Comparison of ENCODE assay signal across 13 mouse cellular contexts in genomic region chr19:45422276-45422675, GRCm38 (mm10). TPM values are rescaled to one million over a fixed set of nuclear protein-coding genes. Genes with fewer than 3 reads are reported as not detected.
DNase-seq lines count a peak whose midpoint lies in the region; ATAC-seq lines count a peak whose summit lies in the region.
"Had no signal": no experiment of that assay in that cellular context is flagged by ENCODE, and none has a peak within 500 bp of the region (broad histone marks: within the 10 kb centered on the region; RNA-seq: fewer than 3 reads in every experiment).

No protein-coding gene starts in this region.

- intact Hi-C loops in left cerebral cortex, postnatal 10 days (cut with DNase I) = no loop called here
- intact Hi-C loops in left cerebral cortex, postnatal 4 days (cut with DNase I) = no loop called here

- no peak overlapping the region for H3K27ac ChIP-seq in neural tube, embryonic 13.5 days (replicated peaks)
- no peak overlapping the region for H3K27ac ChIP-seq in neural tube, embryonic 15.5 days (replicated peaks)
- H3K27ac ChIP-seq in limb, embryonic 12.5 days = peak overlapping the region; percentile 41; the same call in 1 of the 2 replicates
- H3K27ac ChIP-seq: forebrain, embryonic 15.5 days had no signal

- DNase-seq in kidney, adult 8-10 months = peak; percentile 40 to 70
- DNase-seq in frontal cortex, postnatal 10 days (ENCODE audit: low spot score in 2 of 2) = no peak
- DNase-seq in left cerebral cortex, postnatal 10 days (ENCODE audit: extremely low spot score in 1 of 2, low spot score in 2 of 2) = no peak
- no peak for DNase-seq in left cerebral cortex, postnatal 4 days
- DNase-seq: heart, adult 11 months; lung, adult 18-20 months; thymus, postnatal 14 days had no signal

- H3K9ac ChIP-seq in neural tube, embryonic 13.5 days = no peak overlapping the region
- no peak overlapping the region for H3K9ac ChIP-seq in neural tube, embryonic 15.5 days (replicated peaks)
- no peak overlapping the region for H3K9ac ChIP-seq in limb, embryonic 12.5 days (replicated peaks)
- H3K9ac ChIP-seq: forebrain, embryonic 15.5 days had no signal

- peak; percentile 56; the same call in 1 of the 2 replicates for ATAC-seq in neural tube, embryonic 13.5 days (ENCODE audit: low read depth)
- ATAC-seq in neural tube, embryonic 15.5 days (ENCODE audit: low FRiP score) = no peak
- ATAC-seq in limb, embryonic 12.5 days (ENCODE audit: insufficient number of reproducible peaks, insufficient read depth, low FRiP score, low TSS enrichment, low read depth) = no peak
- ATAC-seq: forebrain, embryonic 15.5 days; hindbrain, embryonic 16.5 days had no signal

- H3K4me3 ChIP-seq in neural tube, embryonic 13.5 days = no peak overlapping the region
- H3K4me3 ChIP-seq in neural tube, embryonic 15.5 days (replicated peaks) = no peak overlapping the region
- no peak overlapping the region for H3K4me3 ChIP-seq in limb, embryonic 12.5 days (replicated peaks)
- H3K4me3 ChIP-seq: forebrain, embryonic 15.5 days; megakaryocyte, embryonic 14.5 days had no signal

- 10% methylated on average over 7 of the region's 7 CpGs for WGBS in neural tube, embryonic 13.5 days
- 8% methylated on average over 7 of the region's 7 CpGs for WGBS in neural tube, embryonic 15.5 days
- 15% methylated on average over 7 of the region's 7 CpGs for WGBS in limb, embryonic 12.5 days

- H3K9me3 ChIP-seq in neural tube, embryonic 13.5 days = no peaks in the 10 kb centered on the region
- no peaks in the 10 kb centered on the region for H3K9me3 ChIP-seq in neural tube, embryonic 15.5 days (replicated peaks)
- no peaks in the 10 kb centered on the region for H3K9me3 ChIP-seq in limb, embryonic 12.5 days
- H3K9me3 ChIP-seq: forebrain, embryonic 15.5 days had no signal

- no peak overlapping the region for H3K4me2 ChIP-seq in neural tube, embryonic 13.5 days
- H3K4me2 ChIP-seq in neural tube, embryonic 15.5 days = no peak overlapping the region
- H3K4me2 ChIP-seq in limb, embryonic 12.5 days = peak overlapping the region; percentile 23; the same call in 1 of the 2 replicates
- H3K4me2 ChIP-seq: forebrain, embryonic 15.5 days had no signal

- peaks cover 20% of the 10 kb centered on the region for H3K4me1 ChIP-seq in neural tube, embryonic 13.5 days (replicated peaks)
- peaks cover 10% of the 10 kb centered on the region; the same call in 1 of the 2 replicates for H3K4me1 ChIP-seq in neural tube, embryonic 15.5 days
- peaks cover 19% of the 10 kb centered on the region for H3K4me1 ChIP-seq in limb, embryonic 12.5 days (replicated peaks)

- H3K27me3 ChIP-seq in neural tube, embryonic 13.5 days = no peaks in the 10 kb centered on the region
- H3K27me3 ChIP-seq in neural tube, embryonic 15.5 days (replicated peaks) = no peaks in the 10 kb centered on the region
- H3K27me3 ChIP-seq in limb, embryonic 12.5 days = no peaks in the 10 kb centered on the region
- H3K27me3 ChIP-seq: forebrain, embryonic 15.5 days; megakaryocyte, embryonic 14.5 days had no signal

- H3K36me3 ChIP-seq in neural tube, embryonic 13.5 days = peaks cover 12% of the 10 kb centered on the region
- 0 out of 2 replicates have a peak, but pooled peaks cover 8% of the 10 kb centered on the region for H3K36me3 ChIP-seq in neural tube, embryonic 15.5 days
- H3K36me3 ChIP-seq in limb, embryonic 12.5 days = peaks cover 9% of the 10 kb centered on the region; the same call in 1 of the 2 replicates
- H3K36me3 ChIP-seq: forebrain, embryonic 15.5 days had no signal

RNA-seq across cellular contexts. Expression of gene Btrc, which starts 58.7 kb away (rescaled TPM):
- polyA plus RNA-seq in neural tube, embryonic 13.5 days (2015; fragmentation: Nextera tagmentation; extraction: Ambion mirVana) = 67.7 and 72.7 TPM in 2 replicates
- 64.8 and 68.2 TPM in 2 replicates for polyA plus RNA-seq in neural tube, embryonic 15.5 days (2015; fragmentation: Nextera tagmentation; extraction: Ambion mirVana)
- 55.7 and 56.9 TPM in 2 replicates for polyA plus RNA-seq in limb, embryonic 12.5 days (2016; fragmentation: Nextera tagmentation; extraction: Ambion mirVana)
- total RNA-seq in left cerebral cortex, postnatal 10 days (2021) = 10 to 100 TPM; 88.9 to 89.8 TPM
- 10 to 100 TPM; 74.0 to 80.0 TPM for total RNA-seq in left cerebral cortex, postnatal 4 days (2021)

Comparison
In these comparisons a context has a peak if more than half of its experiments do, and no peak if none do; other contexts are left out.
1. DNase-seq: peak in kidney, adult 8-10 months (2 of 2); none in frontal cortex, postnatal 10 days (0 of 2), left cerebral cortex, postnatal 10 days (0 of 2) and left cerebral cortex, postnatal 4 days (single experiment).